Mouse (Mus musculus): ENCODE results near the gene Hormad1. TPM values are rescaled to one million over a fixed set of nuclear protein-coding genes. Genes with fewer than 3 reads are reported as not detected.
"Not testable (repeated sequence)": the region's sequence is repeated elsewhere in the genome, so short reads cannot be mapped to it uniquely, and the experiment has no call there.

Hormad1 gene
- polyA plus RNA-seq, 1 experiment from 2014 or later, result 0.12 TPM

GRCm38 (mm10) chr3:95623551-95623950, 64.1 kb downstream of the Hormad1 start:
- H3K4me3 ChIP-seq (replicated peaks), result no peak overlapping the region
- peaks cover 45% of the 10 kb centered on the region for H3K36me3 ChIP-seq
- no peak overlapping the region for H3K4me2 ChIP-seq
- H3K9me3 ChIP-seq (replicated peaks), result no peaks in the 10 kb centered on the region
- no peaks in the 10 kb centered on the region for H3K27me3 ChIP-seq
- ATAC-seq (ENCODE audit: low read depth), result no peak
- H3K27ac ChIP-seq, result peak overlapping the region; percentile 87
- no peak overlapping the region for H3K9ac ChIP-seq
- H3K4me1 ChIP-seq (replicated peaks), result peaks cover 34% of the 10 kb centered on the region
- 82% methylated on average over 2 of the region's 2 CpGs for WGBS (ENCODE audit: insufficient replicate concordance)
- no peak for DNase-seq

DNA sequence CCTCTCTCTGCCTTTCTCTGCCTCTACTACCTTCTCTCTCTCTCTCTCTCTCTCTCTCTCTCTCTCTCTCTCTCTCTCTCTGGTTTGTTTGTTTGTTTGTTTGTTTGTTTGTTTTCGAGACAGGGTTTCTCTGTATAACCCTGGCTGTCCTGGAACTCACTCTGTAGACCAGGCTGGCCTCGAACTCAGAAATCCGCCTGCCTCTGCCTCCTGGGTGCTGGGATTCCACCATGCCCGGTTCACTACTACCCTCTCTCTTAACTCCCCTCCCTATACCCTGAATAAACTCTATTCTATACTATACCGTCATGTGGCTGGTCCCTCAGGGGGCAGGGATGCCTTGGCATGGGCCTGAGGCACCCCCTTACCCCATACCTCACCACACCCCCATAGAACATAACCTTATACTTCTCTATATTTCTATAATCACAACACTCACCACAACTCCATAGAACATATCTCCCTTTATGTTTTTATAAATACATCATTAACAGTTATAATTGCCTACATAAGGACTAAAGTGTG, 64.6 kb downstream of the Hormad1 start:
- H3K27ac ChIP-seq, result peak overlapping the region; percentile 87
- not testable (repeated sequence) for DNase-seq; H3K27me3 ChIP-seq; H3K9me3 ChIP-seq (replicated peaks); ATAC-seq (ENCODE audit: low read depth)
- peak overlapping the region; percentile 70 for H3K4me2 ChIP-seq
- peak overlapping the region; percentile 76 for H3K4me3 ChIP-seq (replicated peaks)
- WGBS (ENCODE audit: insufficient replicate concordance), result 67% methylated on average over 5 of the region's 5 CpGs
- H3K4me1 ChIP-seq (replicated peaks), result peaks cover 34% of the 10 kb centered on the region
- H3K9ac ChIP-seq, result peak overlapping the region; percentile 75
- H3K36me3 ChIP-seq, result peaks cover 47% of the 10 kb centered on the region

GRCm38 (mm10) chr3:95624628-95625503, 65.4 kb downstream of the Hormad1 start, which contains the start of gene Ensa:
Gene Ensa (plus strand): TSS chr3:95624993.
- no peaks in the 10 kb centered on the region for H3K9me3 ChIP-seq (replicated peaks)
- peaks cover 38% of the 10 kb centered on the region for H3K4me1 ChIP-seq (replicated peaks)
- peaks cover 47% of the 10 kb centered on the region for H3K36me3 ChIP-seq
- peak; percentile 97 for ATAC-seq (ENCODE audit: low read depth)
- H3K27ac ChIP-seq, result peak within 1 kb of the TSS; percentile 87
- no peaks in the 10 kb centered on the region for H3K27me3 ChIP-seq
- DNase-seq, result peak; percentile 98
- WGBS (ENCODE audit: insufficient replicate concordance), result under 1% methylated on average over 44 of the region's 44 CpGs
- H3K9ac ChIP-seq, result peak within 1 kb of the TSS; percentile 80
- peak within 1 kb of the TSS; percentile 76 for H3K4me3 ChIP-seq (replicated peaks)
- peak within 1 kb of the TSS; percentile 74 for H3K4me2 ChIP-seq

- H3K4me1 ChIP-seq (replicated peaks), result peaks cover 38% of the 10 kb centered on the region
- H3K27ac ChIP-seq, result no peak overlapping the region
- peaks cover 66% of the 10 kb centered on the region for H3K36me3 ChIP-seq
- no peak overlapping the region for H3K4me2 ChIP-seq
- no peaks in the 10 kb centered on the region for H3K27me3 ChIP-seq
- H3K9ac ChIP-seq, result peak overlapping the region; percentile 37; the same call in 1 of the 2 replicates
- no peaks in the 10 kb centered on the region for H3K9me3 ChIP-seq (replicated peaks)
- DNase-seq (no peak), ATAC-seq (ENCODE audit: low read depth) (no peak)
- 81% methylated on average over 5 of the region's 5 CpGs for WGBS (ENCODE audit: insufficient replicate concordance)
- H3K4me3 ChIP-seq (replicated peaks), result no peak overlapping the region
These were observed 68.3 kb downstream of the Hormad1 start for GRCm38 (mm10) chr3:95627763-95628162.

- no peak for ATAC-seq (ENCODE audit: low read depth)
- H3K27me3 ChIP-seq, result no peaks in the 10 kb centered on the region
These were observed 70.3 kb downstream of the Hormad1 start for GRCm38 (mm10) chr3:95629755-95630154.

DNA sequence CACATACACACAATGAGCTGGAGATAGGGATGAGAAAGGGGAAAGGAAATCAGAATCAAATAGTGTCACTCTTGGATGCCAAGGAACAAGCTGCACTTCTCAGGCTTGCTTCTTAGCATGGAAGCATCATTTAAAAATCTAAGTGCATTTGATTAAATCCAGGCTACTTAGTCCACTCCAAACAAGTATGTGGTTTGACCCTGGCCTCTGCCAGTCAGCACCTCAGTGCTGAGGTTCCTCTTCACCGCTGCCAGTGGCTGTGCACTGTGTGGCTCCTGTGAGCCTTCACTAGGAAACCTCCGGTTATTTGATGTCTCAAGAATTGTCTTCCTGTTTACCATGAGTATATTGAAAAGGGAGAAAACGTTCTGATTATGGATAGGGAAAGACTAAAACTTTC, 71.4 kb downstream of the Hormad1 start:
- Histone ChIP-seq H3K9me3 (replicated peaks) (no peaks in the 10 kb centered on the region), H3K4me2 (no peak overlapping the region), H3K36me3 (peaks cover 97% of the 10 kb centered on the region), H3K9ac (no peak overlapping the region), H3K27me3 (no peaks in the 10 kb centered on the region), H3K4me3 (replicated peaks) (no peak overlapping the region), H3K4me1 (replicated peaks) (peaks cover 37% of the 10 kb centered on the region), H3K27ac (no peak overlapping the region)
- ATAC-seq (ENCODE audit: low read depth), result no peak
- DNase-seq, result no peak
- 75% methylated on average over 3 of the region's 3 CpGs for WGBS (ENCODE audit: insufficient replicate concordance)

More at GRCm38 (mm10) chr3:95629755-95630154, 70.3 kb downstream of the Hormad1 start:
- Histone ChIP-seq H3K9me3 (replicated peaks) (no peaks in the 10 kb centered on the region), H3K4me2 (no peak overlapping the region), H3K9ac (no peak overlapping the region), H3K36me3 (peaks cover 86% of the 10 kb centered on the region), H3K4me1 (replicated peaks) (peaks cover 29% of the 10 kb centered on the region), H3K4me3 (replicated peaks) (no peak overlapping the region), H3K27ac (no peak overlapping the region)
- DNase-seq, result no peak
- 74% methylated on average over 4 of the region's 4 CpGs for WGBS (ENCODE audit: insufficient replicate concordance)

DNA sequence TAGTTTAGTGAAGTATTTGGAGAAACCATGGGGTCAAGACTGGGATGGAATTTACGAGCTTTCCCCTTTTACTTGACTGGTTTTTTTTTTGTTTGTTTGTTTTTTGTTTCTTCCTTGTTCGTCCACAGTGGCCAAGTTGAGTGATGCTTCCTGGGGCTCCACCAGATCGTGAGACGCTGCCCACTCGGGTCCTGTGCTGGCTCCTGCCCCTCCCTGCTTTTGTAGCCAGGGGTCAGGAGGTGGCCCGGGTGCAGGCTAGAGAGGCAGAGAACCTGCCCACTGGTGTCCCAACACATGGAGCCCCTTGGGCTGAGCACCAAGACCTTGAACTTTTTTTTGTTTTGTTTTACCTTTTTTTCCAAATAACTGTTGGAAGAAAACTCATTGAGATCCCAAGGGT, 71.8 kb downstream of the Hormad1 start:
- Histone ChIP-seq H3K4me1 (replicated peaks) (peaks cover 35% of the 10 kb centered on the region), H3K4me2 (no peak overlapping the region), H3K9ac (no peak overlapping the region), H3K36me3 (peaks cover 99% of the 10 kb centered on the region), H3K27ac (no peak overlapping the region), H3K9me3 (replicated peaks) (no peaks in the 10 kb centered on the region), H3K4me3 (replicated peaks) (no peak overlapping the region), H3K27me3 (no peaks in the 10 kb centered on the region)
- ATAC-seq (ENCODE audit: low read depth) (no peak), DNase-seq (no peak)
- WGBS (ENCODE audit: insufficient replicate concordance), result 77% methylated on average over 6 of the region's 6 CpGs

DNA sequence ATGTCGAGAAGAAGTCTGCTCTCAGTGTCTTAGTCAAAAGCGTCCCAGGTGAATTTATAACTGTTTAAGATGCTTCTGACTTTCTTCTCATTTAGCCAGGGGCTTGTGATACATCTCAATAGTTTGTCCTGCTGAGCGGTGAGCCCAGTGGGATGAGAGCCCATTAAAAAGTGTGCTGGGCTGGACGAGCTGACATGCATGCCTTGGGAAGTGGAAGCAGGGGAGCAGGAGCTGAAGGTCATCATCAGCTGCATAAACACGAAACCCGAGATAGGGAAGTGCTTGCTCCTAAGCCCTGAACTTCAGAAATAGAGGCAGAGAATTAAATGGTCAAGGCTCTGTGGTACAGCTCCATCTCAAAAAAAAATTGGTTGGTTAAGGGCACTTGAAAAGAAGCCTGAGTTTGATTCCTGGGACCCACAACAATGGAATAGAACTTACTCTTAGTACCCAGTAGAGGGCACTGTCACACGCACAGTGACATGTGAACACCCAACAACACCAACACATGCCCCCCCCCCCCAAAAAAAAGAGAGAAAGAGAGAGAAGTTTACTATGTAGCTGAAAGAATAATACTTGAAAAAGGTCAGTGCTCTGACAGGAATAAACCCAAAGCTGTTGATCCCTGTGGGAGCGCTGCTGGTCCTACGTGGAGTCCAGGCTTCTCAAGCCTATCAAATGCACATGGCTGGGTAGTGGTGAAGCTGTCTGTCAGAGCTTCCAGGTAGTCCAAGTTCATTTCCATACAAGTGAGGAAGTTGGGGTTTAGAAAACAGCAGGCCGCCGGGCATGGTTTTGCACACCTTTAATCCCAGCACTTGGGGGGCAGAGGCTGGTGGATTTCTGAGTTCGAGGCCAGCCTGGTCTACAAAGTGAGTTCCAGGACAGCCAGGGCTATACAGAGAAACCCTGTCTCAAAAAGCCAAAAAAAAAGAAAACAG, 73.4 kb downstream of the Hormad1 start:
- H3K4me1 ChIP-seq (replicated peaks), result peaks cover 35% of the 10 kb centered on the region
- ATAC-seq (ENCODE audit: low read depth) (no peak), DNase-seq (no peak)
- H3K9me3 ChIP-seq (replicated peaks), result no peaks in the 10 kb centered on the region
- H3K4me3 ChIP-seq (replicated peaks), result no peak overlapping the region
- H3K9ac ChIP-seq, result 0 out of 2 replicates have a peak overlapping the region, but pooled peaks have one; percentile 7
- WGBS (ENCODE audit: insufficient replicate concordance), result 80% methylated on average over 12 of the region's 12 CpGs
- H3K27ac ChIP-seq, result peak overlapping the region; percentile 36; the same call in 1 of the 2 replicates
- no peak overlapping the region for H3K4me2 ChIP-seq
- no peaks in the 10 kb centered on the region for H3K27me3 ChIP-seq
- peaks cover 97% of the 10 kb centered on the region for H3K36me3 ChIP-seq

DNA sequence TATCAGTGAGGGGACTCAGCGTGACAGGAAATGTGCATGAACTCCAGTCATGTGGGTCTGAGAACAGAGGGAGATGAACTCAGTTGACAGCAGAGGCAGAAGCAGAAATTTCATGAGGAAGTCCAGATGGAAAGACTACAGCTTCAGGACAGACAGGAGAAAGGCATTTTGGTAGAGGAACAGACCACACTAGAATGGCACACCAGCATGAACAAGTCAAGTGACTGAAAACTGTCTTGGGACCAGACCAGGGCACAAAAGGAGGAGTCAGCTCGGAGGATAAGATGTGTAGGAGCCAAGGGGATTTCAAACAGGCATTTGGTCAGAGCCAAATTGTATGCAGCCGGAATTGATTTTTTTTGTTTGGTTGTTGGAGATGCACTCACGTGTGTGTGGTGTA, 76.2 kb downstream of the Hormad1 start:
- H3K27me3 ChIP-seq, result no peaks in the 10 kb centered on the region
- WGBS (ENCODE audit: insufficient replicate concordance), result 68% methylated on average over 4 of the region's 4 CpGs
- H3K9me3 ChIP-seq (replicated peaks), result no peaks in the 10 kb centered on the region
- no peak overlapping the region for H3K4me3 ChIP-seq (replicated peaks)
- peak overlapping the region; percentile 68 for H3K27ac ChIP-seq
- DNase-seq, result no peak
- no peak overlapping the region for H3K9ac ChIP-seq
- H3K36me3 ChIP-seq, result peaks cover 86% of the 10 kb centered on the region
- no peak overlapping the region for H3K4me2 ChIP-seq
- peaks cover 53% of the 10 kb centered on the region for H3K4me1 ChIP-seq (replicated peaks)
- ATAC-seq (ENCODE audit: low read depth), result no peak

- H3K4me2 ChIP-seq, result no peak overlapping the region
- ATAC-seq (ENCODE audit: low read depth) (no peak), DNase-seq (no peak)
- peaks cover 82% of the 10 kb centered on the region for H3K36me3 ChIP-seq
- WGBS (ENCODE audit: insufficient replicate concordance), result 75% methylated on average over 4 of the region's 4 CpGs
- H3K4me1 ChIP-seq (replicated peaks), result peaks cover 53% of the 10 kb centered on the region
- no peaks in the 10 kb centered on the region for H3K27me3 ChIP-seq
- H3K9me3 ChIP-seq (replicated peaks), result no peaks in the 10 kb centered on the region
- H3K4me3 ChIP-seq (replicated peaks), result no peak overlapping the region
- H3K9ac ChIP-seq, result no peak overlapping the region
- peak overlapping the region; percentile 68 for H3K27ac ChIP-seq
These were observed 76.6 kb downstream of the Hormad1 start for GRCm38 (mm10) chr3:95636072-95636471.
